In the genomic region with DNA sequence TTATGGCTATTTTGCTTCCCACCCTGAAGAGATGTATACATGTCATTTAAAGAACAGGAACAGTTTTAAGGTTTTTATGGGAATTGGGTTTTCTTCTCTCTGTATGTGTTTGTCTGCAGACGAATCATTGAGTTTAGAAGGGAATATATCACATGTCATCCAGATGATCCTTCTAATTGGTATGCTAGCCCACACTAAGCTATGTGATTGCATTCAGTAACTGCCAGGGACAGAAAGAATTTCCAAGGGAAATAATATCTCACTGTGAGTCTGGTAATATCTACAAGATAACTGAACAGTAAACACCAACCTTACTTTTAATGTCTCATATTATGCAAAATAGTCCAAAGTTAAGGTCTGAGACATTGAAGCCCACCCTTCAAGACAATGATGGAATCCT, we compare ENCODE assay signal across 25 mouse cellular contexts.
DNase-seq lines count a peak whose midpoint lies in the region; ATAC-seq lines count a peak whose summit lies in the region.
"Had no signal": no experiment of that assay in that cellular context is flagged by ENCODE, and none has a peak within 500 bp of the region (broad histone marks: within the 10 kb centered on the region; RNA-seq: fewer than 3 reads in every experiment).

No protein-coding gene starts in this region.

- peak overlapping the region; percentile 23; the same call in 1 of the 2 replicates for H3K27ac ChIP-seq in hindbrain, embryonic 12.5 days
- H3K27ac ChIP-seq in hindbrain, embryonic 10.5 days: no peak overlapping the region
- H3K27ac ChIP-seq in midbrain, embryonic 13.5 days: peak overlapping the region; percentile 48; the same call in 1 of the 2 replicates
- no peak overlapping the region for H3K27ac ChIP-seq in midbrain, embryonic 10.5 days (replicated peaks)
- no peak overlapping the region for H3K27ac ChIP-seq in neural tube, embryonic 14.5 days (ENCODE audit: low read depth, low read length)
- no peak overlapping the region for H3K27ac ChIP-seq in neural tube, embryonic 15.5 days (replicated peaks)
- H3K27ac ChIP-seq: embryonic facial prominence, embryonic 13.5 days; forebrain, embryonic 12.5 days; gastrocnemius, adult 2 months had no signal

- no peaks in the 10 kb centered on the region for H3K36me3 ChIP-seq in hindbrain, embryonic 12.5 days
- no peaks in the 10 kb centered on the region for H3K36me3 ChIP-seq in hindbrain, embryonic 10.5 days
- H3K36me3 ChIP-seq in midbrain, embryonic 13.5 days: no peaks in the 10 kb centered on the region
- no peaks in the 10 kb centered on the region for H3K36me3 ChIP-seq in midbrain, embryonic 10.5 days
- no peaks in the 10 kb centered on the region for H3K36me3 ChIP-seq in neural tube, embryonic 14.5 days (ENCODE audit: control insufficient read depth, insufficient read depth, low read length)
- H3K36me3 ChIP-seq in neural tube, embryonic 15.5 days: no peaks in the 10 kb centered on the region
- H3K36me3 ChIP-seq: embryonic facial prominence, embryonic 13.5 days; forebrain, embryonic 12.5 days; G1E had no signal

- peaks cover 12% of the 10 kb centered on the region; the same call in 1 of the 2 replicates for H3K4me1 ChIP-seq in hindbrain, embryonic 12.5 days
- no peaks in the 10 kb centered on the region for H3K4me1 ChIP-seq in hindbrain, embryonic 10.5 days (replicated peaks)
- H3K4me1 ChIP-seq in midbrain, embryonic 13.5 days (replicated peaks): 0 out of 2 replicates have a peak, but pooled peaks cover 7% of the 10 kb centered on the region
- H3K4me1 ChIP-seq in midbrain, embryonic 10.5 days: no peaks in the 10 kb centered on the region
- H3K4me1 ChIP-seq in neural tube, embryonic 14.5 days (ENCODE audit: control insufficient read depth, insufficient read depth, low read length): 0 out of 2 replicates have a peak, but pooled peaks cover 5% of the 10 kb centered on the region
- H3K4me1 ChIP-seq in neural tube, embryonic 15.5 days: no peaks in the 10 kb centered on the region
- H3K4me1 ChIP-seq: embryonic facial prominence, embryonic 13.5 days had no signal

- no peak overlapping the region for H3K9ac ChIP-seq in hindbrain, embryonic 12.5 days
- no peak overlapping the region for H3K9ac ChIP-seq in midbrain, embryonic 13.5 days (replicated peaks)
- H3K9ac ChIP-seq in neural tube, embryonic 14.5 days (replicated peaks; ENCODE audit: low read depth, low read length): no peak overlapping the region
- no peak overlapping the region for H3K9ac ChIP-seq in neural tube, embryonic 15.5 days (replicated peaks)
- H3K9ac ChIP-seq: embryonic facial prominence, embryonic 13.5 days; forebrain, embryonic 12.5 days; forebrain, postnatal 0 days had no signal

- H3K27me3 ChIP-seq in hindbrain, embryonic 12.5 days: no peaks in the 10 kb centered on the region
- H3K27me3 ChIP-seq in hindbrain, embryonic 10.5 days (ENCODE audit: insufficient read depth, poor library complexity, severe bottlenecking): no peaks in the 10 kb centered on the region
- H3K27me3 ChIP-seq in midbrain, embryonic 13.5 days: no peaks in the 10 kb centered on the region
- no peaks in the 10 kb centered on the region for H3K27me3 ChIP-seq in midbrain, embryonic 10.5 days (ENCODE audit: low read depth, poor library complexity, severe bottlenecking)
- H3K27me3 ChIP-seq in neural tube, embryonic 14.5 days (ENCODE audit: control insufficient read depth, insufficient read depth, low read length): no peaks in the 10 kb centered on the region
- no peaks in the 10 kb centered on the region for H3K27me3 ChIP-seq in neural tube, embryonic 15.5 days (replicated peaks)
- H3K27me3 ChIP-seq: CH12.LX; embryonic facial prominence, embryonic 13.5 days; forebrain, embryonic 12.5 days; Patski had no signal

- no peak overlapping the region for H3K4me2 ChIP-seq in hindbrain, embryonic 12.5 days (replicated peaks)
- no peak overlapping the region for H3K4me2 ChIP-seq in midbrain, embryonic 13.5 days (replicated peaks)
- H3K4me2 ChIP-seq in neural tube, embryonic 14.5 days (ENCODE audit: low read depth, low read length): no peak overlapping the region
- H3K4me2 ChIP-seq in neural tube, embryonic 15.5 days: no peak overlapping the region
- H3K4me2 ChIP-seq: embryonic facial prominence, embryonic 13.5 days; forebrain, embryonic 12.5 days; heart, embryonic 11.5 days had no signal

- H3K4me3 ChIP-seq in hindbrain, embryonic 12.5 days: no peak overlapping the region
- no peak overlapping the region for H3K4me3 ChIP-seq in hindbrain, embryonic 10.5 days
- no peak overlapping the region for H3K4me3 ChIP-seq in midbrain, embryonic 13.5 days (replicated peaks)
- no peak overlapping the region for H3K4me3 ChIP-seq in midbrain, embryonic 10.5 days
- H3K4me3 ChIP-seq in neural tube, embryonic 14.5 days (ENCODE audit: low read depth, low read length): no peak overlapping the region
- H3K4me3 ChIP-seq in neural tube, embryonic 15.5 days (replicated peaks): no peak overlapping the region
- H3K4me3 ChIP-seq: embryonic facial prominence, embryonic 13.5 days; erythroblast, embryonic 14.5 days; forebrain, embryonic 12.5 days; gastrocnemius, adult 2 months had no signal

- DNase-seq in hindbrain, embryonic 10.5 days (ENCODE audit: low spot score): no peak
- DNase-seq in midbrain, embryonic 10.5 days (ENCODE audit: low spot score): no peak
- DNase-seq: adrenal gland, postnatal 10 days; adrenal gland, postnatal 36 days; B cell, adult 2 months; cerebellum, adult 11 months; cerebellum, adult 2 months; cerebellum, adult 9-11 months; cerebellum, postnatal 25 days; forebrain, postnatal 0 days; gastrocnemius, adult 2 months; gastrocnemius, postnatal 14 days; heart, adult 11 months had no signal

- no peak for ATAC-seq in hindbrain, embryonic 12.5 days (ENCODE audit: low FRiP score)
- no peak for ATAC-seq in midbrain, embryonic 13.5 days
- ATAC-seq in neural tube, embryonic 14.5 days (ENCODE audit: low read depth): peak; percentile 51; the same call in 1 of the 2 replicates
- no peak for ATAC-seq in neural tube, embryonic 15.5 days (ENCODE audit: low FRiP score)
- ATAC-seq: forebrain, postnatal 0 days; intestine, postnatal 0 days; Patski had no signal

- 26% methylated on average over 1 of the region's 1 CpGs for WGBS in hindbrain, embryonic 12.5 days
- WGBS in hindbrain, embryonic 10.5 days: 84% methylated on average over 1 of the region's 1 CpGs
- 24% methylated on average over 1 of the region's 1 CpGs for WGBS in midbrain, embryonic 13.5 days
- WGBS in midbrain, embryonic 10.5 days: 83% methylated on average over 1 of the region's 1 CpGs
- 24% methylated on average over 1 of the region's 1 CpGs for WGBS in neural tube, embryonic 14.5 days
- WGBS in neural tube, embryonic 15.5 days: 28% methylated on average over 1 of the region's 1 CpGs

- no peaks in the 10 kb centered on the region for H3K9me3 ChIP-seq in hindbrain, embryonic 12.5 days (replicated peaks)
- H3K9me3 ChIP-seq in hindbrain, embryonic 10.5 days: no peaks in the 10 kb centered on the region
- H3K9me3 ChIP-seq in midbrain, embryonic 13.5 days: no peaks in the 10 kb centered on the region
- no peaks in the 10 kb centered on the region for H3K9me3 ChIP-seq in midbrain, embryonic 10.5 days (replicated peaks)
- no peaks in the 10 kb centered on the region for H3K9me3 ChIP-seq in neural tube, embryonic 14.5 days (ENCODE audit: control insufficient read depth, low read length)
- no peaks in the 10 kb centered on the region for H3K9me3 ChIP-seq in neural tube, embryonic 15.5 days (replicated peaks)
- H3K9me3 ChIP-seq: embryonic facial prominence, embryonic 13.5 days; forebrain, embryonic 12.5 days had no signal

Comparison
In these comparisons a context has a peak if more than half of its experiments do, and no peak if none do; other contexts are left out.
1. H3K27ac ChIP-seq: peak in hindbrain, embryonic 12.5 days (single experiment) and midbrain, embryonic 13.5 days (single experiment); none in hindbrain, embryonic 10.5 days (single experiment), midbrain, embryonic 10.5 days (single experiment), neural tube, embryonic 14.5 days (single experiment) and neural tube, embryonic 15.5 days (single experiment).